Mouse (Mus musculus) heart, embryonic 14.5 days (tissue): Measurements from ENCODE around the gene Ankrd55. TPM values are rescaled to one million over a fixed set of nuclear protein-coding genes. Genes with fewer than 3 reads are reported as not detected.

Experiments
- ATAC-seq: fragments of 200-750 bp; cut with Nextera tagmentation; 2 replicates; pipeline ENCODE4 v1.8.0; 2017; ENCODE audit warnings: low read depth, moderate TSS enrichment; ENCODE audit not compliant: insufficient number of reproducible peaks, insufficient read depth, low FRiP score
- H3K27ac ChIP-seq, 2 experiments: fragments of 200-500 bp in 1 of 2; fragments of 300-500 bp in 1 of 2; sonication (generic) in 1 of 2; replicated peaks in 1 of 2; 2 replicates each; pipeline ENCODE4 v1.5.1; 2012 to 2014; ENCODE audit warnings: low read depth in 2 of 2, low read length in 2 of 2, control low read depth in 1 of 2, mild to moderate bottlenecking in 1 of 2, mixed read lengths in 1 of 2; ENCODE audit not compliant: control insufficient read depth in 1 of 2, insufficient read depth in 1 of 2
- H3K27me3 ChIP-seq: fragments of 300-500 bp; sonication (generic); 2 replicates; pipeline ENCODE4 v1.6.1; 2014; ENCODE audit warnings: mild to moderate bottlenecking, low read length, control low read depth; ENCODE audit not compliant: control insufficient read depth, insufficient read depth
- H3K36me3 ChIP-seq: fragments of 300-500 bp; sonication (generic); 2 replicates; pipeline ENCODE4 v1.6.1; 2014; ENCODE audit warnings: mild to moderate bottlenecking, control low read depth, low read length, mixed read lengths; ENCODE audit not compliant: control insufficient read depth, insufficient read depth
- H3K4me1 ChIP-seq, 2 experiments: fragments of 200-500 bp in 1 of 2; fragments of 300-500 bp in 1 of 2; sonication (generic) in 1 of 2; 2 replicates each; pipeline ENCODE4 v1.6.1; 2012 to 2014; ENCODE audit warnings: low read length in 2 of 2, control low read depth in 1 of 2, mixed read lengths in 1 of 2; ENCODE audit not compliant: control insufficient read depth in 2 of 2, insufficient read depth in 2 of 2
- H3K4me2 ChIP-seq: fragments of 300-500 bp; sonication (generic); 2 replicates; pipeline ENCODE4 v1.6.1; 2014; ENCODE audit warnings: mild to moderate bottlenecking, low read length
- H3K4me3 ChIP-seq, 2 experiments: fragments of 200-500 bp in 1 of 2; fragments of 300-500 bp in 1 of 2; sonication (generic) in 1 of 2; 2 replicates each; pipeline ENCODE4 v1.5.1; 2012 to 2014; ENCODE audit warnings: low read length in 2 of 2, mild to moderate bottlenecking in 2 of 2, control low read depth in 1 of 2, low read depth in 1 of 2, moderate library complexity in 1 of 2; ENCODE audit not compliant: control insufficient read depth in 1 of 2, insufficient read depth in 1 of 2
- H3K9ac ChIP-seq: fragments of 300-500 bp; sonication (generic); 2 replicates; pipeline ENCODE4 v1.6.1; 2014; ENCODE audit warnings: mild to moderate bottlenecking, low read length
- H3K9me3 ChIP-seq: fragments of 300-500 bp; sonication (generic); 2 replicates; pipeline ENCODE4 v1.6.1; 2016; ENCODE audit warnings: low read length, control low read depth; ENCODE audit not compliant: control insufficient read depth
- WGBS: fragments of 180-500 bp; shearing (Covaris S2); extraction: QIAGEN DNeasy Blood & Tissue Kit; methylation state at CpG from one replicate; pipeline ENCODE4 v1.1.7; 2014; 5-methylcytosine and 5-hydroxymethylcytosine counted together
- polyA plus RNA-seq: library from polyadenylated mRNA; unstranded; fragments of >200 nt; fragmentation: Nextera tagmentation; extraction: Ambion mirVana; gene quantifications from 2 replicates; pipeline ENCODE4 v1.2.1, GENCODE M21; 2014

Gene Ankrd55
- polyA plus RNA-seq, 1 experiment from 2014 or later = 0.08 TPM

- H3K4me3 ChIP-seq = no peak overlapping the region
- no peaks in the 10 kb centered on the region for H3K4me1 ChIP-seq
- no peak overlapping the region for H3K9ac ChIP-seq
- no peaks in the 10 kb centered on the region for H3K27me3 ChIP-seq
- 81% methylated on average over 2 of the region's 2 CpGs for WGBS
- H3K36me3 ChIP-seq = no peaks in the 10 kb centered on the region
- no peak overlapping the region for H3K27ac ChIP-seq
- H3K4me2 ChIP-seq = no peak overlapping the region
- no peaks in the 10 kb centered on the region for H3K9me3 ChIP-seq
- ATAC-seq = no peak
These were observed 118.4 kb downstream of the Ankrd55 start for GRCm38 (mm10) chr13:112406618-112407017.

- Histone ChIP-seq H3K27ac (0 out of 4 replicates have a peak overlapping the region, but pooled peaks of 1 of the 2 experiments have one; percentile 28), H3K4me3 (no peak overlapping the region), H3K4me1 (no peaks in the 10 kb centered on the region), H3K36me3 (no peaks in the 10 kb centered on the region), H3K27me3 (no peaks in the 10 kb centered on the region), H3K9ac (no peak overlapping the region), H3K4me2 (no peak overlapping the region), H3K9me3 (no peaks in the 10 kb centered on the region)
- WGBS = 92% methylated on average over 3 of the region's 3 CpGs
- no peak for ATAC-seq
These were observed 119.0 kb downstream of the Ankrd55 start for GRCm38 (mm10) chr13:112407181-112407700.

GRCm38 (mm10) chr13:112407776-112408490 is 119.7 kb downstream of the Ankrd55 start:
- no peaks in the 10 kb centered on the region for H3K4me1 ChIP-seq
- H3K27me3 ChIP-seq = no peaks in the 10 kb centered on the region
- H3K4me3 ChIP-seq = no peak overlapping the region
- WGBS = 74% methylated on average over 9 of the region's 9 CpGs
- H3K4me2 ChIP-seq = no peak overlapping the region
- no peak overlapping the region for H3K9ac ChIP-seq
- 0 out of 4 replicates have a peak overlapping the region, but pooled peaks of 1 of the 2 experiments have one; percentile 28 for H3K27ac ChIP-seq
- no peak for ATAC-seq
- H3K9me3 ChIP-seq = no peaks in the 10 kb centered on the region
- no peaks in the 10 kb centered on the region for H3K36me3 ChIP-seq

- H3K27ac ChIP-seq = no peak overlapping the region
- 77% methylated on average over 4 of the region's 4 CpGs for WGBS
- H3K9me3 ChIP-seq = no peaks in the 10 kb centered on the region
- H3K4me1 ChIP-seq = no peaks in the 10 kb centered on the region
- no peaks in the 10 kb centered on the region for H3K27me3 ChIP-seq
- no peak overlapping the region for H3K4me3 ChIP-seq
- no peak for ATAC-seq
- no peak overlapping the region for H3K4me2 ChIP-seq
- H3K36me3 ChIP-seq = no peaks in the 10 kb centered on the region
- H3K9ac ChIP-seq = no peak overlapping the region
These were observed 120.5 kb downstream of the Ankrd55 start for GRCm38 (mm10) chr13:112408701-112409100.

GRCm38 (mm10) chr13:112409331-112409730 is 121.1 kb downstream of the Ankrd55 start:
- Histone ChIP-seq H3K4me1 (no peaks in the 10 kb centered on the region), H3K4me3 (no peak overlapping the region), H3K9ac (no peak overlapping the region), H3K9me3 (no peaks in the 10 kb centered on the region), H3K27me3 (no peaks in the 10 kb centered on the region), H3K4me2 (no peak overlapping the region), H3K27ac (no peak overlapping the region), H3K36me3 (no peaks in the 10 kb centered on the region)
- 84% methylated on average over 2 of the region's 2 CpGs for WGBS
- no peak for ATAC-seq

GRCm38 (mm10) chr13:112409851-112410250 is 121.6 kb downstream of the Ankrd55 start:
- Histone ChIP-seq H3K27me3 (no peaks in the 10 kb centered on the region), H3K9me3 (no peaks in the 10 kb centered on the region), H3K4me3 (no peak overlapping the region), H3K36me3 (no peaks in the 10 kb centered on the region), H3K4me1 (no peaks in the 10 kb centered on the region), H3K27ac (no peak overlapping the region), H3K9ac (no peak overlapping the region), H3K4me2 (no peak overlapping the region)
- 86% methylated on average over 1 of the region's 1 CpGs for WGBS
- ATAC-seq = no peak

GRCm38 (mm10) chr13:112410461-112410860 is 122.2 kb downstream of the Ankrd55 start:
- H3K27me3 ChIP-seq = no peaks in the 10 kb centered on the region
- no peak overlapping the region for H3K9ac ChIP-seq
- H3K4me1 ChIP-seq = no peaks in the 10 kb centered on the region
- no peak overlapping the region for H3K27ac ChIP-seq
- H3K36me3 ChIP-seq = no peaks in the 10 kb centered on the region
- no peaks in the 10 kb centered on the region for H3K9me3 ChIP-seq
- no peak for ATAC-seq
- no peak overlapping the region for H3K4me3 ChIP-seq
- H3K4me2 ChIP-seq = no peak overlapping the region
- 82% methylated on average over 4 of the region's 4 CpGs for WGBS
